Mouse (Mus musculus): ENCODE data around the gene Slc2a2. TPM values are rescaled to one million over a fixed set of nuclear protein-coding genes. Genes with fewer than 3 reads are reported as not detected.
"Not testable (repeated sequence)": the region's sequence is repeated elsewhere in the genome, so short reads cannot be mapped to it uniquely, and the experiment has no call there.

The Slc2a2 gene
- total RNA-seq, 2 experiments from 2014 or later = not detected

DNA sequence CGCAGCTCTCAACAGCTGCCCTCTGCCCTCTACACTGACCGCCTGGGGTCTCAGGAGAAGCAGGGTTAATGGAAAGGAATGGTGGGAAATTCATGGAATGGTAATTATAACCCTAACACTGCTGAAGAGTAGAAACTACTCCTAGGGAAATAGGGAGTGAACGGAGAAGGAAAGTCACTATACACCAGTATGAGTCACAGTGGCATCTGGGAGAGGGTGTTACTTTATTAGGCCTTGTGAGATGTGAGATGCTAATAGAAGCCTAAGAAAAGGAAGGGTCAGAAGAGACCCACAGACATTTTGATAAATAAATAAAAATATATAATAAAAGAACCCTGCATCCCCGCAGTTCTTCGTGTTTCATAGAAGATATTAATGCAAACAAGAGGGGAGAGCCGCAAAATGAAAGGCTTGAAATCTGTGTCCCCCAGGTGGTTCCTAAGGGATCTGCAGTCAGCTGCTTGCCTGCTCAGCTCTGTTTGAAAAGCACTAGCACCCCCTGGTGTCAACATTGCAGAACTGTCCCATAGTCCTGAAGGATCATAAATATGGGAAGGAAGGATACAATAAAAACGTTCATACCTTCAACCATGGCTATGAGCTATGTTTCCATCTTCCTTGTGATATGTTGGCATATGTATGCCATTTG, 48.3 kb downstream of the Slc2a2 start:
- no peak overlapping the region for H3K4me3 ChIP-seq
- TF ChIP-seq CTCF (IDR thresholded peaks at IDR 0.05) = peak; percentile 100
- H3K27ac ChIP-seq = no peak overlapping the region
- intact Hi-C loops (cut with DNase I) = loop anchor here (2.0 to 5.0 kb wide), 3 partner anchors 34 to 581 kb away; no protein-coding TSS in a partner anchor
- DNase-seq = peak; percentile 74

DNA sequence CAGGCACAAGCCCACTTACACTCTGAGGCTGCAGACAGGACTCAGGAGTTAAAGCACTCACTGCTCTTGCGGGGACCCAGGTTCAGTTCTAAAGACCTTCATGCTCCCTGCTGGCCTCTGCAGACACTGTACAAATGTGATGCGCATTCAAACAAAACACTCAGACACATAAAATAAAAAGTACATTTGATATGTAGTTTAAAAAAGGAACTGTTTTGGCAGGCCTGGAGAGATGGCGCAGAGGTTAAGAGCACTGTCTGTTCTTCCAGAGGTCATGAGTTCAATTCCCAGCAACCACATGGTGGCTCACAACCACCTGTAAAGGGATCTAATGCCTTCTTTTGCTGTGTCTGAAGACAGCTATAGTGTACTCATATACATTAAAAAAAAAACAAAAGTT, 50.4 kb downstream of the Slc2a2 start:
- Histone ChIP-seq H3K4me3 (no peak overlapping the region), H3K27ac (no peak overlapping the region)
- TF ChIP-seq CTCF (IDR thresholded peaks at IDR 0.05) = no peak
- intact Hi-C loops (cut with DNase I) = loop anchor here (2.0 to 5.0 kb wide), 3 partner anchors 36 to 186 kb away; partner anchors contain the start of gene Slc2a2
- DNase-seq = no peak

DNA sequence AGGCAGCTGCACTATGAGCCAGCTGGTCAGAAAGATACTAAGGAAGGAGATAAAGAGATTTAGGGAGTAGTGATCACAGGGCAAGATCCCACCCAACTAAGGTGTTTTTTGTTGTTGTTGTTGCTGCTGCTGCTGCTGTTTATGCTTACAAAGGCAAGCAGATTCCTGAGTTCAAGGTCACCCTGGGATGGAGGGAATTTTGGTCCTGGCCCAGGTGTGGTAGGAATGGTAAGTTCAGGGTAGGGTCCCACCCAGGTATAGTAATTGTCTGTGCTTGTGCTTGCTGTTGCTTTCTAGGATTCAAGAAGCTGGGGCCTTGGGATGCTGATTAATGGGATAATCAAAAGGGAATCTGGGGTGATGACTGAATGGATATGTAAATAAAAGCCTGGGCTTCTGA, 51.3 kb downstream of the Slc2a2 start:
- intact Hi-C loops (cut with DNase I) = loop anchor here (2.0 to 5.0 kb wide), 3 partner anchors 37 to 187 kb away; partner anchors contain the start of gene Slc2a2
- Histone ChIP-seq H3K27ac (no peak overlapping the region), H3K4me3 (no peak overlapping the region)
- no peak for TF ChIP-seq CTCF (IDR thresholded peaks at IDR 0.05)
- no peak for DNase-seq

DNA sequence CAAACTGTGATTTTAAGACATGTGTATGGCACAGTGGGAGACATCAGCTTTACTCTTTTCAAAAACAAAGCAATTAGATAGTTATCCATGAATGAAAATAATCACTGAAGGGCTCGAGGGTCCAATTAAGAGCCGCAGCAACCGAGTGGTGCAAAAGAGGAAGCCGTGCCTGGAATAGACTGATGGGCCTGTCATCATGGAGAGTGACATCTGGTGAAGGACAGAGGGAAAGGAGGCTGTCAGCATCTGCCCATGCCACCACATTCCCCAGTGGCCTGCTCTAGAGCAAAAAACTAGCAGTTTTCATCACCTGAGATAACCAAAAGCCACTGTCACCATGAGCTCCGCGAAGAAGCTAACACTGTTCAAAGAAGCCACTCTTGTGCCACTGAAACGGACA, 57.8 kb downstream of the Slc2a2 start:
- no peak for TF ChIP-seq CTCF (IDR thresholded peaks at IDR 0.05)
- intact Hi-C loops (cut with DNase I) = no loop called here
- Histone ChIP-seq H3K27ac (no peak overlapping the region), H3K4me3 (no peak overlapping the region)
- no peak for DNase-seq

DNA sequence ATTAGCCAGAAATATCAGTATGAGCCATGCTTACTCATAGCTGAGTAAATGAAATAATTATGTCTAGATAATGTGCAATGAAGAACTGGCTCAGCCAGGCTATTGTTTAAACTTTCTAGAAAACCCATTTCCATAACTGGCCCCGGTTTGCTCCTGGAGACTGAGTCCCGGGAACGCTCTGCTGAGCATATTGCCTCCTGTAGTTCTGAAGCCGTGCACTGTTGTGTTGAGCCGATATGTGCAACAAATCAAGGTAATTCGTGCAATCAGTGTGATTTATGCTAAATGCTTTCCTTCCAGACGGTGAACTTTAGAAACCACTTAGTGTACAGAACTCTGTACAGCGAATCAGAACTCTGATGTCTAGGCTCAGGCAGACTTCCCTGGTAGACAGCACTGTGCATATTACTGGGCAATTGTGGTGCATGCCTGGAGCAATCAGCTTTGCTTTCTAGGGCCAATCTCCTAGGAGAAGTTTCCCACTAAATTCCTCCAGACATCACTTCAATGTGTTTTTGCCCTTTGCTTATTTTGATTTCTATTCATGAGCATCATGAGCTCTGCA, 63.6 kb downstream of the Slc2a2 start:
- DNase-seq = no peak
- intact Hi-C loops (cut with DNase I) = no loop called here
- no peak for TF ChIP-seq CTCF (IDR thresholded peaks at IDR 0.05)
- Histone ChIP-seq H3K4me3 (no peak overlapping the region), H3K27ac (no peak overlapping the region)

DNA sequence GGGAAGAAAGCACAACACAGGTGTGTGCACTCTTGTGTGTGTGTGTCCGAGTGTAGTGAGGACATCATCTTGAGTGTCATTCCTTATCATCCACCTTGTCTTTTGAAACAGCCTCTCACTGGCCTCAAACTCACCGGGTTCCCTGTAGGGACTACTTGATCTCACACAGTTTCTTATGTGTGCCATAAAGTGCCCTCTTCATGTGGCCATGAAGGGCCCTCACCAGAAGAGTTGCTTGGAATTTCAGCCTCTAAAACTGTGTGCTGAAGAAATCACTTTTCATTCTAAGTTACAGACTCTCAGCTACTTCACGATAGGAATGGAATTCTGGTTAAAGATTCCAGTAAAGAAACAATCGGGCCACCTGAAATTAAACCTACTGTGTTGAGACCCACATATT, 69.2 kb downstream of the Slc2a2 start:
- intact Hi-C loops (cut with DNase I) = no loop called here
- H3K27ac ChIP-seq = no peak overlapping the region
- no peak overlapping the region for H3K4me3 ChIP-seq
- DNase-seq = no peak
- TF ChIP-seq CTCF (IDR thresholded peaks at IDR 0.05) = no peak

DNA sequence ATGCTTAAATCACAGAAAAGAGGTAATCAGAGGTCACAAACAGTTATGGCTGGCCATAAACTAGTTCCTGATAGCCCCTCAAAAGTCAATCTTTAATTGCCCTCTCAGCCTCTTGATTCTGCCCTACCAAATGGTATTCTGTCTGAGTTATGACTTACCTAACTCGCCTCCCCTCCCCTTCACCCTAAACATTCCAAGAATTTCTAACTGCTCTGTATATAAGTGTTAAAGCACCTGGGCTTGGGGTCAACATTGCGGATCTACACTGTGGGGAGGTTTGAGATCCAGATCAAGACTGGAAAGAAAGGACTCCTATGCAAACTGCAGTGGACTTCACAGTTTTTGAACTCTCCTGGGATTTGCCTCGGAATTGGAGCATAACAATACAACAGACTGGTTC, 70.5 kb downstream of the Slc2a2 start:
- H3K4me3 ChIP-seq = no peak overlapping the region
- no peak overlapping the region for H3K27ac ChIP-seq
- no peak for TF ChIP-seq CTCF (IDR thresholded peaks at IDR 0.05)
- no peak for DNase-seq
- intact Hi-C loops (cut with DNase I) = no loop called here

DNA sequence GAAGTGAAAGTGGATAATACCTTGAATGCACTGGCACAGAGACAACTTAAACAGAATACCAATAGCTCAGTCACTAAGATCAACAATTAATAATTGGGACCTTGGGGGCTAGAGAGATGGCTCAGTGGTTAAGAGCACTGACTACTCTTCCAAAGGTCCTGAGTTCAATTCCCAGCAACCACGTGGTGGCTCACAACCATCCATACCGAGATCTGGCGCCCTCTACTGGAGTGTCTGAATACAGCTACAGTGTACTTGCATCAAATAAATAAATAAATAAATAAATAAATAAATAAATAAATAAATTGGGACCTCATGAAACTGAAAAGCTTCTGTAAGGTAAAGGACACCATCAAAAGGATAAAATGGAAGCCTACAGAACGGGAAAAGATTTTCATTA, 75.2 kb downstream of the Slc2a2 start:
- intact Hi-C loops (cut with DNase I); H3K4me3 ChIP-seq; DNase-seq; H3K27ac ChIP-seq: not testable (repeated sequence)
- TF ChIP-seq CTCF (IDR thresholded peaks at IDR 0.05) = peak; percentile 25; the same call in 1 of the 2 replicates

DNA sequence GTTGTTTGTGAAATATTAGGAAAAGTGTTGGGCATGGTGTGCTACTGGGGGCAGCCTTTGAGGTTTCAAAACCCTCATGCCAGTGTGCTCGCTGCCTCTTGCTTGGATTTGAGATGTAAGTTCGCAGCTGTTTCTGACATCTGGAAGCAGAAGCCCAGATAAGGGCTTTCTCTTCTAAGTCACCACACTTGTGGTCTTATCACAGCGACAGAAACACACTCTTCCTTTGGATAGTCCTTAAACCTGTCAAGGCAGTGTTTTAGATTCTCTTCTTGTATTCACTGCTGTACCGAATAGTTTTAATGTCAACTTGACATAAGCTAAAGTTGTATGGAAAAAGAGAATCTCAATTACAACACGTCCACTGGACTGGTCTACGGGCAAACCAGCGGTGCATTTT, 77.7 kb downstream of the Slc2a2 start:
- TF ChIP-seq CTCF (IDR thresholded peaks at IDR 0.05) = no peak
- no peak overlapping the region for H3K27ac ChIP-seq
- no peak for DNase-seq
- no peak overlapping the region for H3K4me3 ChIP-seq
- intact Hi-C loops (cut with DNase I) = no loop called here

DNA sequence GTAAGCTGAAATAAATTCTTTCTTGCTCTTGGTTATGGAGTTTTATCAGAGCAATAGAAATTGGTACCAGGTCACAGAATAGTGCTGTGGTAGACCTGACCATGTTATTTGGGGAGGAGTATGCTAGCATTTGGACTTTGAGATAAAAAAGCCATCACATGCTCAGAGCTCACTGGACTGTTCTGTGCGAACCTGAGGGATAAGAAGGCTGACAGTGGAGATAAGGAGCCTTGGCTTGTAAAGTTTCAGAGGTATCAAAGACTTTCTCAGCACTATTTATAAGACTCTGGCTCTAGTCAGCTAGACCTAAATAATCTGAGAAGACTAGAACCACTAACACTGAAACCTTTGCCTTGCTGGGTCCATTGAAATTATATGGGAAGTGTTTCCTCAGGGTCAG, 78.3 kb downstream of the Slc2a2 start:
- H3K4me3 ChIP-seq = no peak overlapping the region
- H3K27ac ChIP-seq = no peak overlapping the region
- intact Hi-C loops (cut with DNase I) = no loop called here
- no peak for TF ChIP-seq CTCF (IDR thresholded peaks at IDR 0.05)
- no peak for DNase-seq

DNA sequence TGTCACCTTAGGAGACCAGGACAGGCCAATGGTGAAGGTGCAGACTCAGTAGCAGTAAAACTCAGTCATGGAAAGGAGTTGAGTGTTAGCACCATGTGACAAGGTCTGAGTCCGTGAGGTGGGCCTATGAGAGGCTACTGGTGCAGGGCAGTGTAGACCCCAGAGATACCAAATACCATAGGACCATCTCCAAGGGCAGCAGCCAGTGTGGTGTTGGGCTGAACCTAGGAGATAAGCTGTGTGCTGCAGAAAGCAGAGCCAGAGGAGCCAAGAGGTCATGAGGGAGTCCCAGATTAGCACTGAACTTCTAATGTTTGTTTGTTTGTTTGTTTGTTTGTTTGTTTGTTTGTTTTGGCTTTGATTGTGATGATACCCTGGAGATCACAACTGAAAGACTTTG, 78.8 kb downstream of the Slc2a2 start:
- no peak for TF ChIP-seq CTCF (IDR thresholded peaks at IDR 0.05)
- no peak overlapping the region for H3K27ac ChIP-seq
- DNase-seq = no peak
- intact Hi-C loops (cut with DNase I) = no loop called here
- no peak overlapping the region for H3K4me3 ChIP-seq

DNA sequence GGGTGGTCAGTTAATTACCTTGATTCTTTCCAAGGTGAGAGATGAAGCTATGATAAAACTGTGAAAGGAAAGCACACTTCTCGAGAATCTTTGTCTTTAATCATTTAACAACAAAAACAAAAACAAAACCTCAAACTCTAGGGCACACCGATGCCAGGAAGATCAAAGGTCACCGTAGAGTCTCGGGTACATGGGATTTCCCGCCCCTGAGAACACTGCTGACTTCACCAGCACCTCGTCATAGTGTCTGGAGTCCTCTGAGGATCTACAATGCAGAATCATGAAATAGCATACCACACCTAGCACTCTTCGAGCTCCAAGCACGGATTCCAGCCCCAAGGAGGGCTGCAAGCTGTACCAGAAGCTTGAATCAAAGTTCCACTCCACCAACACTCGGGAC, 82.8 kb downstream of the Slc2a2 start:
- H3K4me3 ChIP-seq = peak overlapping the region; percentile 94
- H3K27ac ChIP-seq = no peak overlapping the region
- DNase-seq = no peak
- intact Hi-C loops (cut with DNase I) = no loop called here
- TF ChIP-seq CTCF (IDR thresholded peaks at IDR 0.05) = no peak

Other genes starting within 250 kb of the Slc2a2 start
- gene Eif5a2, start 83.4 kb downstream of the Slc2a2 start, total RNA-seq (2021) = under 1 TPM; 0.48 to 0.56 TPM
- gene Rpl22l1, start 107.5 kb downstream of the Slc2a2 start, total RNA-seq (2021) = 100 to 1,000 TPM; 126 to 178 TPM
- not detected for gene Gm1527, start 194.7 kb downstream of the Slc2a2 start, total RNA-seq (2021)

All from gastrocnemius, adult 2 months (tissue).